Mouse (Mus musculus): ENCODE measurements at regions not wholly inside any gene's neighbourhood (a gene's known extent, or its start where the extent isn't known, plus 50 kb on each side); places are given as distances from the start of the nearest gene placed in this dataset.

DNA sequence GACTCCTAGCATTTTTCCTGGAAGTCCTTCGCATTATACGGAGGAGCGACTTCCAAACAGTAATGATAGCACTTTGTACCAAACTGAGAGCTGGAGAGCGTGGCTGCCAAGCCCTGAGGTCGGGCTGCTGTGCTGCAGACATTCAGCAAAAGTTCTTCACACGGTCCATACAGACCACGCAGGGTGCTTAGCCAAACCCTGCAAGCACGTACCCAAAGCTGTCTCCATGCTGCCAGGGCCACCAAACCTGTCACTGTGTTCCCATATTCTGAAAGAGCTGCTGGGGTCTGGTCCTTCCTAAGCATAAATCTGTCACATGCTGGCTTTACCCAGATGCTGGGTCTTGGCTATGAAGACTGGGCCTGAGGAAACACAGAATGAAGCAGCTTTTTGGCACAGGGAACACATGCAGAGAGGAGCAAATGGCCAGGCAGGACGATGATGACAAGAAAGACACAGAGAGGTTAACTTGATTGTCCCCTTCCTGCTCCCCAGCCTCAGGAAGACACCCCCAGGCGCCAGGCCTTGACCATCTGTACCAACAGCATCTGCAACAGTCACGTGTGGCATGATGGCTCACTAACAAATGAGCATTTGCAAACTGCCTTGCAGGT is 354.0 kb upstream of the Nfe2l3 start:
- TF ChIP-seq CTCF (IDR thresholded peaks at IDR 0.05; ENCODE audit: low read depth, low read length) = no peak
- no peak for TF ChIP-seq POLR2A (IDR thresholded peaks at IDR 0.05; ENCODE audit: borderline replicate concordance, low read depth, low read length)

All from bone marrow macrophage, adult 2 months (primary cell).